Mouse (Mus musculus): Measurements from ENCODE around the gene Map7d1.

Map7d1 gene

DNA sequence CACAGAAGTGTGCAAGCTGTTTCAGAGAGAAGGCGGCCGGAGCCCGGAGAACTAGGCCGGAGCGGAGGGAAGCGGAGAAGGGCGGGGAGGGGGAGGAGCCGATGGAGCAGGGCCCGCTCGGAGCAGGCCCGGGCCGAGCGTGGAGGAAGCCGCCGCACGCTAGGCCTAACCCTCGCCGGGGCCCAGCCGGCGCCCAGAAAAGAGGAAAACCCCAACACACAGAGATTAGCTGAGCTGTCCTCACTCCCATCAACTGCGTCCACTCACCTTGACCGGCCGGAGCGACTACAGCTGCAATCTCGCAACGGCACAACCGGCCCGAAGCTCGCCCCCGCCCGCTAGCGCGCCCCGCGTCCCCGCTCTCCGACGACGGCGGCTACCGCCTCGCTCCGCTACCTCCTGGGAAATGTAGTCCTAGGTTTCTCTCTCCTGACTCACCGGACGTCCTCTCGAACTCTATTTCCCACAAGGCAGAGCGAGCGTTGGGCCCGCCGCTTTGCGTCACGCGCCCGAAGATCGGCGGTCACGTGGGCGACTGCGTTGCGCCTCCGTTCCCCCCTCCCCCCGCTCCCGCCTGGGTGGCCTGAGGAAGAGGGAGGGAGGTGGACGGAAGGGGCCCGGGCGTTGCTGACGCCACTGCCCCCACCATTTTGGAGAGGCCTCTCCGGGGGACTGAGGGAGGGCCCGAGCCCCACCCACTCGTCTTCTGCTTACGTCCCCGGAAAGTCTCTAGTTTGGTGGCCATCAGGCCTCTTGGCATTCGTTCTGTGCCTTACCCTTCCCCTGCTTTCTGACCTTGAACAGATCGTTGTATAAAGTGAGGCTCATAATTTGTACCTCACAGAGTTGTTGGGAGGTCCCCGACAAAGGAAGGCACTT is 53.6 kb downstream of the Map7d1 start, which contains the start of gene Thrap3:
TSS of gene Thrap3 (minus strand) at position 458 of the 879 bp plus-strand sequence.
- peak; percentile 95 to 99 for DNase-seq (ENCODE audit: low spot score in 2 of 2)

- DNase-seq (ENCODE audit: low spot score in 2 of 2) = peak in 1 of 2 experiments; percentile 13
These were observed 54.4 kb downstream of the Map7d1 start for GRCm38 (mm10) chr4:126201514-126202302.

GRCm38 (mm10) chr4:126200656-126201055 is 55.5 kb downstream of the Map7d1 start:
- no peak for DNase-seq (ENCODE audit: low spot score in 2 of 2)

- no peak for DNase-seq (ENCODE audit: low spot score in 2 of 2)
These were observed 56.1 kb downstream of the Map7d1 start for GRCm38 (mm10) chr4:126200036-126200435.

DNA sequence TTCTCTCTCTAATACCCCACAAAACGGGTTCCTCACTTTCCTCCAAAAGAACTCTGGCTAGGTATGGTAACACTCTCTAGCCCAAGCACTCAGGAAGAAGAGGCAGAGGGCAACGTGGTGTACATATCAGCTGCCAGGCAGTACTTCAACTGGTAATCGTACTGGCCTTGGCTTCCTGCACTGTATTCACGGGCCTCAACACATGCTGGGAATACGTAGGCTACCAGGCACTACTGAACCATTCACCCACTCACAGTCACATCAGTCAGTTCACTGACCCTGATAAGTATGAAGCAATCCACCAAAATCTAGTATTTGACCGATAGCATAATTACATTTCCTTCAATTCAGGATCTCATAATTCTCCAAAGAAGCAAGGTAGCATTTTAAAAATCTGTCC is 56.6 kb downstream of the Map7d1 start:
- no peak for DNase-seq (ENCODE audit: low spot score in 2 of 2)

DNA sequence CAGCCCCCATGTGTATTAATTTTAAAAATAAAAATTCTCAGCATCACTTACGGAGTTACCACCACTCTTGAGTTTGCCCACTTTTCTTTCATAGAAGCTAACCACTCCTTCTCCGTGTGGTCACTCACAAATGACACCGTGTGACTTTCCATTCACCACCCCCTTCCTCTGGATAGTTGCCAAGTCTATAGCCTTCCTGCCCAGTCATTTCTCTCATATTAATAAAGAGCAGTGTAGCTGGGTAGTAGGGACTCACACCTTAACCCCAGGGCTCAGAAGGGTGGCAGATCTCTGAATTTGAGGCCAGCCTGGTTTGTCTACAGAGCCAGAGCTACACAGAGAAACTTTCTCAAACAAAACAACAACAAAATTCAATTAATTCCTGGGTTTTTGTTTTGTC is 58.7 kb downstream of the Map7d1 start:
- DNase-seq (ENCODE audit: low spot score in 2 of 2) = no peak

DNA sequence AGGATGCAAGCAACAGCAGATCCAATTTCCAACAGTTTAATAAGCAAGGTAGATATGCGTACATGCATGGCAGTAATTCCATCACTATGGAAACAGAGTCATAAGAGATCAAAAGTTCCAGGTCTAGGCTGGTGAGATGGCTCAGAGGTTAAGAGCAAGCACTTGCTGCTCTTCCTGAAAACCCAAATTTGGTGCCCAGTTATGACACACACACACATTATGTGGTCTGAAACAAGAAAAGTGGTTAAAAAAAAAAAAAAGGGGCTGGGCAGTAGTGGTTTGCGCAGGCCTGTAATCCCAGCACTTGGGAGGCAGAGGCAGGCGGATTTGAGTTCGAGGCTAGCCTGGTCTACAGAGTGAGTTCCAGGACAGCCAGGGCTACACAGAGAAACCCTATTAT is 61.2 kb downstream of the Map7d1 start:
- DNase-seq (ENCODE audit: low spot score in 2 of 2) = no peak

GRCm38 (mm10) chr4:126194216-126194615 is 61.9 kb downstream of the Map7d1 start:
- no peak for DNase-seq (ENCODE audit: low spot score in 2 of 2)

- DNase-seq (ENCODE audit: low spot score in 2 of 2) = no peak
These were observed 65.5 kb downstream of the Map7d1 start for GRCm38 (mm10) chr4:126190636-126191035.

DNA sequence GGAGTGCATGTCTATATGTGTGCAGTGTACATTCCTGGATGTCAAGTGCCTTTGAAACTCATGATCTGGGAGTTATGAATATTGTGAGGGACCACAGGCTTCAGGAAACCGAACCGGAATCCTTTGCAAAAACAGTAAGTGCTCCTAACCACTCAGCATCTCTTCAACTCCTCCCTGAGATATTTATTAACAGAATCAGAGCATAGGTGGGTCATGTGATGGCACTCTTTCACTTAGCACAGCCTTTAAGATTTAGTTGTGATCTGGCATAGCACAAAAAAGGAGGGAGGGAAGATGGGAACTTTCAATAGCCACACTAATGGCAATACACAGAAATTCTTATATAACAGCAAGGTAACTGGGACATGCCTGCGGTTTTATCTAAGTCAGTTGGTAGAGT is 69.0 kb downstream of the Map7d1 start:
- DNase-seq (ENCODE audit: low spot score in 2 of 2) = no peak

- no peak for DNase-seq (ENCODE audit: low spot score in 2 of 2)
These were observed 73.1 kb downstream of the Map7d1 start for GRCm38 (mm10) chr4:126183034-126183433.
